Mouse (Mus musculus) kidney, postnatal 25 days (tissue): ENCODE data around the gene Errfi1.
A peak's percentile ranks its signal among the peaks of the same experiment; 100 is the strongest.

Source experiments
- DNase-seq, 2 experiments: peaks; one replicate each; pipeline ENCODE4 v3.0.0; 2021; ENCODE audit warnings: mixed read lengths in 2 of 2

Errfi1 gene

GRCm38 (mm10) chr4:150882632-150883031 lies 28.9 kb downstream of the Errfi1 start:
- DNase-seq = no peak

- no peak for DNase-seq
Measured at GRCm38 (mm10) chr4:150887903-150888302, 34.2 kb downstream of the Errfi1 start.

GRCm38 (mm10) chr4:150888492-150888891 lies 34.8 kb downstream of the Errfi1 start:
- no peak for DNase-seq

GRCm38 (mm10) chr4:150889273-150889954 lies 35.7 kb downstream of the Errfi1 start:
- DNase-seq = peak; percentile 50 to 59

- DNase-seq = peak in 1 of 2 experiments; percentile 57
Measured at GRCm38 (mm10) chr4:150889955-150890315, 36.2 kb downstream of the Errfi1 start.

- no peak for DNase-seq
Measured at GRCm38 (mm10) chr4:150891308-150891707, 37.6 kb downstream of the Errfi1 start.

GRCm38 (mm10) chr4:150894718-150895501 lies 41.2 kb downstream of the Errfi1 start:
- DNase-seq = peak; percentile 57 to 78

- DNase-seq = no peak
Measured at GRCm38 (mm10) chr4:150896896-150897624, 43.3 kb downstream of the Errfi1 start.

- DNase-seq = peak; percentile 75 to 81
Measured at GRCm38 (mm10) chr4:150898716-150899365, 45.1 kb downstream of the Errfi1 start.

GRCm38 (mm10) chr4:150900486-150900885 lies 46.8 kb downstream of the Errfi1 start:
- peak; percentile 43 to 65 for DNase-seq

GRCm38 (mm10) chr4:150901651-150902050 lies 47.9 kb downstream of the Errfi1 start:
- DNase-seq = peak; percentile 78 to 89

GRCm38 (mm10) chr4:150902062-150902461 lies 48.3 kb downstream of the Errfi1 start:
- peak; percentile 72 to 92 for DNase-seq

- peak; percentile 74 to 90 for DNase-seq
Measured at GRCm38 (mm10) chr4:150903091-150903742, 49.5 kb downstream of the Errfi1 start.

- DNase-seq = no peak
Measured at GRCm38 (mm10) chr4:150907099-150907498, 53.4 kb downstream of the Errfi1 start.

GRCm38 (mm10) chr4:150908512-150908911 lies 54.8 kb downstream of the Errfi1 start:
- DNase-seq = peak; percentile 47 to 57

- DNase-seq = peak; percentile 98 to 99
Measured at GRCm38 (mm10) chr4:150909451-150910156, 55.9 kb downstream of the Errfi1 start.

- DNase-seq = peak in 1 of 2 experiments; percentile 62
Measured at GRCm38 (mm10) chr4:150910164-150910951, 56.6 kb downstream of the Errfi1 start.

GRCm38 (mm10) chr4:150913743-150914142 lies 60.0 kb downstream of the Errfi1 start:
- no peak for DNase-seq

- DNase-seq = peak; percentile 98 to 100
Measured at GRCm38 (mm10) chr4:150914290-150914733, 60.6 kb downstream of the Errfi1 start, which contains the start of the genes Park7 and Tnfrsf9. Park7 (minus strand) TSS chr4:150914437. Tnfrsf9 (plus strand) TSS chr4:150914562.

- DNase-seq = peak in 1 of 2 experiments; percentile 34
Measured at GRCm38 (mm10) chr4:150915181-150915906, 61.6 kb downstream of the Errfi1 start.
